Mouse (Mus musculus) forebrain, embryonic 15.5 days (tissue): ENCODE measurements around the gene Msi2. TPM values are rescaled to one million over a fixed set of nuclear protein-coding genes. Genes with fewer than 3 reads are reported as not detected.

Source experiments
- ATAC-seq: fragments of 200-750 bp; cut with Nextera tagmentation; replicated peaks from 2 replicates; pipeline ENCODE4 v1.8.0; 2017; ENCODE audit warnings: mild to moderate bottlenecking, moderate TSS enrichment, moderate library complexity
- H3K27ac ChIP-seq: fragments of 300-500 bp; sonication (generic); replicated peaks from 2 replicates; pipeline ENCODE4 v1.5.1; 2015; ENCODE audit warnings: mild to moderate bottlenecking, inconsistent platforms
- H3K27me3 ChIP-seq: fragments of 300-500 bp; sonication (generic); 2 replicates; pipeline ENCODE4 v1.6.1; 2015; ENCODE audit warnings: inconsistent platforms
- H3K36me3 ChIP-seq: fragments of 300-500 bp; sonication (generic); 2 replicates; pipeline ENCODE4 v1.6.1; 2015; ENCODE audit warnings: mild to moderate bottlenecking, inconsistent platforms
- H3K4me1 ChIP-seq: fragments of 300-500 bp; sonication (generic); 2 replicates; pipeline ENCODE4 v1.6.1; 2015; ENCODE audit warnings: inconsistent platforms
- H3K4me2 ChIP-seq: fragments of 300-500 bp; sonication (generic); replicated peaks from 2 replicates; pipeline ENCODE4 v1.6.1; 2015; ENCODE audit warnings: mild to moderate bottlenecking, inconsistent platforms
- H3K4me3 ChIP-seq: fragments of 300-500 bp; sonication (generic); 2 replicates; pipeline ENCODE4 v1.5.1; 2015; ENCODE audit warnings: mild to moderate bottlenecking, inconsistent platforms
- H3K9ac ChIP-seq: fragments of 300-500 bp; sonication (generic); replicated peaks from 2 replicates; pipeline ENCODE4 v1.6.1; 2015; ENCODE audit warnings: mild to moderate bottlenecking, inconsistent platforms
- H3K9me3 ChIP-seq: fragments of 300-500 bp; sonication (generic); 2 replicates; pipeline ENCODE4 v1.6.1; 2016; ENCODE audit warnings: inconsistent platforms
- WGBS: fragments of 180-500 bp; shearing (Covaris S2); methylation state at CpG from one replicate; pipeline ENCODE4 v1.1.7; 2015; ENCODE audit warnings: mixed read lengths; 5-methylcytosine and 5-hydroxymethylcytosine counted together
- polyA plus RNA-seq: library from polyadenylated mRNA; unstranded; fragments of >200 nt; fragmentation: Nextera tagmentation; extraction: Ambion mirVana; gene quantifications from 2 replicates; pipeline ENCODE4 v1.2.1, GENCODE M21; 2015

The Msi2 gene
- polyA plus RNA-seq, 1 experiment from 2014 or later = 27.1 TPM

DNA sequence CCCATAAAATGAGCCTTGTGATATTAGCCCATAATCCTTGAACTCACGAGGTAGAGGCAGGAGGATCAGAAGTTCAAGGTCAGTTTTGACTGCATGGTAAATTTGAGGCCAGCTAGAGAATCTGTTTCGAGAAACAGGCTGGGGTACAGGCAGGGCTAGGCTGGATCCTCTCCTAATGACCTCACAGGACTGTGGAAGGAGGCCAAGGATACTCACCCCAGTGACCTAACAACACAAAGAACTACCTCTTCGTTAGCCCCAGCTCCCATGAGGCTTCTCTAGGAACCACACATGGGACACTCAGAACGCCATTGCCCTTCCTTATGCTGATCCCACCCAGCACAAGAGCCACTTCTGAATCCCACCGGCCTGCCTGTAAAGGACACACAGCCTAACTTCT lies 399.5 kb downstream of the Msi2 start:
- no peaks in the 10 kb centered on the region for H3K36me3 ChIP-seq
- 67% methylated on average over 5 of the region's 5 CpGs for WGBS
- no peak overlapping the region for H3K9ac ChIP-seq
- H3K27me3 ChIP-seq = no peaks in the 10 kb centered on the region
- H3K4me3 ChIP-seq = no peak overlapping the region
- H3K4me1 ChIP-seq = peaks cover 10% of the 10 kb centered on the region; the same call in 1 of the 2 replicates
- ATAC-seq = no peak
- H3K27ac ChIP-seq = no peak overlapping the region
- H3K9me3 ChIP-seq = no peaks in the 10 kb centered on the region
- H3K4me2 ChIP-seq = no peak overlapping the region

DNA sequence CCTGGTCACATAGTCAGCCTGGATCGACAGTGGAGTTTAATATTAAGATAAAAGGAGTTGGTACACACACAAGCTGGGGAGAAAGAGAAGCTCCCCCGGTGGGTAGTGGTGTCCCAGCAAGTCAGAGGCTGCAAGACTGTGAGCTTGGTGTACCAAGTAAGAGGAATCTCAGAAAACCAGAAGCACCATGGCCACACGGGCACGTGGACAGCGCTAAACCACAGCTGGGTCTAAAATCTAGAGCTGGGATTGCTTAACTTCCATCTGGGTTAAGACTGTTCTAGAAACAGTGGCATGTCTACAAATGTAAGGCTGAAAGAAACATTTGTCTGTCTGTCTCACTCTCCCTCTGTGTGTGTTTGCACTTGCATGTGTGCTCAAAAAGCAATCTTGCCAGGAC lies 402.9 kb downstream of the Msi2 start:
- Histone ChIP-seq H3K4me3 (no peak overlapping the region), H3K4me2 (no peak overlapping the region), H3K27me3 (no peaks in the 10 kb centered on the region), H3K36me3 (no peaks in the 10 kb centered on the region), H3K9me3 (no peaks in the 10 kb centered on the region), H3K27ac (no peak overlapping the region), H3K9ac (no peak overlapping the region), H3K4me1 (peaks cover 26% of the 10 kb centered on the region; the same call in 1 of the 2 replicates)
- WGBS = 90% methylated on average over 5 of the region's 5 CpGs
- no peak for ATAC-seq

DNA sequence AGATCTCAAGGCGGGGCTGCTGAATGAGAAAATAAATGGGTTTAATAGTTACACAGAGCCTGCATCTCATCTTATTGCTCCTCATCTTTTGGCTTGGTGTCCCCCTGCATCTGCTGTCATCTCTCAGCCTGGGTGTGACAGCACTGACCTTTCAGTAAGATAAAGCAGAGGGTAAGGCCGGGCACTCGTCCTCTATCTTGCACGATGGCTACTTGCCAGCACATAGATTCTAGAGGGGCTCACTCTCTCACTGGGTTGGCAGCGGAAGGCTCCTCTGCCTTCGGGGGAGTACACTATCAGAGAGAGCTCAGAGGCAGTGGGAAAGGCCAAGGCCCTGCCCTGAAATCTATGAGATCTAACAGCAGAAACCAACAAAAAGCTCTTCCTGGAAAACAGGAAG lies 403.8 kb downstream of the Msi2 start:
- no peak for ATAC-seq
- Histone ChIP-seq H3K4me3 (no peak overlapping the region), H3K27me3 (no peaks in the 10 kb centered on the region), H3K36me3 (no peaks in the 10 kb centered on the region), H3K4me2 (no peak overlapping the region), H3K27ac (no peak overlapping the region), H3K9me3 (no peaks in the 10 kb centered on the region), H3K4me1 (peaks cover 28% of the 10 kb centered on the region), H3K9ac (no peak overlapping the region)
- WGBS = 71% methylated on average over 6 of the region's 6 CpGs

DNA sequence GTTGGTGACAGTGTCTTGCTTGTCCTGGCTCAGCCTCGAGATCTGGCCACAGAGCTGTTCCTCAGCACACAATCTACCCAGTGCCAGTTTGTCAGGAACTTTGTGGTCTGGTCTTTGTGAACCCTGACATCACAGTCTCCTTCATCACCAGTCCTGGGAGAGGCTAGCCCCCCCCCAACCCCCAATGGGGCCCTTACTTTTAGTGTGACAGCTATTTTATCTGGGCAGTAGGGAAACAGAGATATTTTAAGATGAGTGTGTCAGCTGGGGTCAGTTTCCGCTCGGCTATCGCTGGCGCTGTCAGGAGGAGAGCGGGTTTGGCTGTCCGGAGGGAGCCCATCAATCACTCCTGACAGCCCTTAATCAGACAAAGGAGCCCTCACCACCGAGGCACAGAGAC lies 404.8 kb downstream of the Msi2 start:
- Histone ChIP-seq H3K4me1 (peaks cover 33% of the 10 kb centered on the region), H3K27ac (no peak overlapping the region), H3K4me2 (no peak overlapping the region), H3K36me3 (no peaks in the 10 kb centered on the region), H3K9ac (no peak overlapping the region), H3K4me3 (no peak overlapping the region), H3K9me3 (no peaks in the 10 kb centered on the region), H3K27me3 (no peaks in the 10 kb centered on the region)
- ATAC-seq = no peak
- whole genome bisulfite sequencing = 53% methylated on average over 8 of the region's 8 CpGs

DNA sequence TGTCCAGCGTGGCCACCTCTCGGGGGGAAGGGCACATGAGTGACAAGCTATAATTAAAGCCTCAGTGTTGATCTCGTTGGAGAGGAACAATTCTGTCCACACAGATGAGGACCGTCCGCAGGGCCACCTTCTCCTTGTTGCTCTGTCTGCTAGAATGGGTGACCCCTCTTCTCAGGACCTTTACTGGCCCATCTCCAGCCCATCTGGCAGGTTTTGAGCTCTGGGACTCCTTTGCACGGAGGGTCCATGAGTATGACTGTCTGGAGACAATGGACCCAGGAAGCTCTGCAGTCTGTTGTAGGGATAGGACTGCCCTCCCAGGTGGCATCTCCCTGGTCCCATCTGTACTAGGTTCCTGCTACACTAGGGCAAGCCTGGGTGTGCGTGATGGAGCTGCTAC lies 406.7 kb downstream of the Msi2 start:
- ATAC-seq = no peak
- Histone ChIP-seq H3K9me3 (no peaks in the 10 kb centered on the region), H3K36me3 (no peaks in the 10 kb centered on the region), H3K4me2 (no peak overlapping the region), H3K27ac (no peak overlapping the region), H3K4me1 (peaks cover 27% of the 10 kb centered on the region), H3K27me3 (no peaks in the 10 kb centered on the region), H3K4me3 (no peak overlapping the region), H3K9ac (no peak overlapping the region)
- WGBS = 56% methylated on average over 7 of the region's 7 CpGs

DNA sequence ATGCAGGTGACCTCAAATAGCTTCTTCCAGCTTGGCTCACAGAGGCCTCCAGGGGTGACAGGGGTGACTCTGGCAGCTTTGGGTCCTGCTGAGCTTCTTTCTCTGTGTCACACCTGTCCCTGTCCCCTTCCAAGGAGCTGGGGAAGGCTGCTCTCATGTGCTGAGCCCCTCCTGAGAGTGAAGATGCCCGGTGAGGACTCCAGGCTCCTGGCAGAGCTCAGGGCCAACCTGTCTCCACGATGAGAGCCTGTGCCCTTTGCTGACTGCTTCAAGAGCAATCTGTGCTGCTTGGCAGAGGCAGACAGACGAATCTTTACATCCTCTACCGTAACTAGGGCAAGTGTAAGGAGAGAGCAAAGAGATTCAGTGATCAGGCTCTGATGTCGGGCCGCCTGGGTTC lies 407.5 kb downstream of the Msi2 start:
- Histone ChIP-seq H3K4me3 (no peak overlapping the region), H3K9me3 (no peaks in the 10 kb centered on the region), H3K27ac (no peak overlapping the region), H3K36me3 (no peaks in the 10 kb centered on the region), H3K27me3 (no peaks in the 10 kb centered on the region), H3K4me2 (no peak overlapping the region), H3K9ac (no peak overlapping the region), H3K4me1 (peaks cover 27% of the 10 kb centered on the region)
- WGBS = 63% methylated on average over 6 of the region's 6 CpGs
- ATAC-seq = no peak

DNA sequence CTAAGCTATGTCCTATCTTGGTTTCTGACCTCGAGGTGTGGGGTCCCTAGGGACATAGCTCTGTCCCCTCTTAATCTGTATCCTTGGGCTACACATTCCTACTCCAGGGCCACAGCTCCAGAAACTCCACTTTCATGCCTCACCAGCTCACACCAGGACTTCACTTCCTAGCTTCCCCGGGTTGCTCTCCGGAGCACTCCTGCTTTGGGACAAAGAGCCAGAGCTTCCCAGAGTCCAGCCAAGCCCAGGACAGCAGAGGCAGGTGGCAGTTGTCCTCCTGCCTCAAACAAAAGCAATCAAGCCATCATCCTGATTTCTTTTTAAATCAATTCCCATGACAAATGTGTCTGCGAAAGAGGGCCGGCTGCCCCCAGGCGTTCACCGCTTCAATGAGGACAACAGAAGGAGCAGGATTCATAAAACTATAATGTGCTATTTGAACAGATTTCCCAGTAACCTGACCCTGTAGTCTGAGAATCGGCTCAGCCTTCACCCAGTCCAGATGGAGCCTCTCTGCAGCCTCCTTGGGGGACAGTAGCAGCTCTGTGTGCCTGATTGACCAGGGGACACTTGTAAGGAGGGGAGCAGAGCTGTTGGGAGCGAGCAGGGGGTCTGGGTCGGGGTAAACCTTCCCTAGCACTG lies 409.1 kb downstream of the Msi2 start:
- peak; percentile 76 for ATAC-seq
- WGBS = 38% methylated on average over 10 of the region's 10 CpGs
- Histone ChIP-seq H3K4me2 (no peak overlapping the region), H3K27ac (peak overlapping the region; percentile 34; the same call in 1 of the 2 replicates), H3K27me3 (no peaks in the 10 kb centered on the region), H3K9me3 (no peaks in the 10 kb centered on the region), H3K36me3 (no peaks in the 10 kb centered on the region), H3K4me3 (no peak overlapping the region), H3K9ac (no peak overlapping the region), H3K4me1 (peaks cover 24% of the 10 kb centered on the region)

DNA sequence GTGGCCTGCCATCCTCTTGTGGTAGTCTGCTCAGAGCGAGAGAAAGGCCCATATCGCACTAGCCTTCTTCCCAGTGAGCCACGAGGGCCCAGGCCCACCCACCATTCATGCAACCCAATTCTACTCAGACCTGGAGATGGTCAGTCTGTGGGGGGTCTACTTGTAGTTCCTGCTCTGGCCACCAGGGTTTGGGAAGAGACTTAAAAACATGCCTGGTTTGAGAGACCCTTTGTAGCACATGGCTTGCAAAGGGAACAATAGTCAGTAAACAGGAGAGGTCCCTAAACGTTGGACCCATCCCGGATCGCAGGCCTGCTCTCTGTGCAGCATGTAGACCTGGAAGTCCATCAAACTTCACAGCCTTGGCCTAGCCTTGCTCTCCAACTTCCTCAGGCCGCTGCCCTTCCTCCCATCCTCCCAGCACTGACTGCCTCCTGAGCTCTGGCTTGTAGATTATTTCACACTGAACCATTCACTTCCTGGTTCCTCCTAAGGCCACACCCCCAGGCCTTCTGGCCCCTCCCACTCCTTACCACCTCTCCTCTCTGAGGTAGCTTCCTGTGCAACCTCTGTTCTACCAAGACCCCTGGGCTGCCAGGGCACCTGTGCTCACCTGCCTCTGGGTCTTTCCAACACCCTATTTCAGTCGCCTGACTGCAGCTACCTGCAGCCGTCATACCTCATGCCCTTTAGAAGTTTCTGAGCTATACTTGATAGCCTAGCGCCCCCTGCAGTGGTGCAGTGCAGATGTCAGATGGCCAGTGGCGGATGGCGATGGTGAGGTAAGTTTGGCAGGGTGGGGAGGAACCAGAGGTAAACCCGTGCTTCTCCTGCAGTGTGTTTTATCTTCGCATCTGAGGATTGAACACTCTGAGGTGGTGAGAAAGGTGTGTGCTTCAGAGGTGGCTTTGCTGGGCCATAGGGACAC lies 410.4 kb downstream of the Msi2 start:
- Histone ChIP-seq H3K4me3 (no peak overlapping the region), H3K9me3 (no peaks in the 10 kb centered on the region), H3K4me2 (no peak overlapping the region), H3K4me1 (peaks cover 24% of the 10 kb centered on the region), H3K36me3 (no peaks in the 10 kb centered on the region), H3K9ac (no peak overlapping the region), H3K27ac (no peak overlapping the region), H3K27me3 (no peaks in the 10 kb centered on the region)
- no peak for ATAC-seq
- 82% methylated on average over 14 of the region's 14 CpGs for whole genome bisulfite sequencing

DNA sequence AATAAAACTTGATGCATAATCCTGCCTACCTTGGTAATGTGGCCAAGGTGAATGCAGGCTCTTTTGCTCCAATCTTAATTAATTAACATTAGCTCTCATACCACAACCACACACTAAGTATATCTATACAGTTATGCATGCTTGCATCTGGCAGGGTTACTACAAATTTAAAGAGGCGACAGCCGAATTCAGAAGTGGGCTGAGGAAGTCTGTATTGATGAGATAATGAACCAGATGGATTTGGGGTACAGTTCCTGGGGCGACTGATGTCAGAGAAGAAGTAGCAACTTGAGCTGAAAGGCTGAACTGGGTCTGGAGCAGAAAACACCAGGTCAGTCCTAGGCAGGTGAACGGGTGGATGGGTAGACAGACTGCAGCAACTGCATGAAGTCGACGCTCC lies 412.6 kb downstream of the Msi2 start:
- no peak for ATAC-seq
- no peak overlapping the region for H3K27ac ChIP-seq
- peaks cover 10% of the 10 kb centered on the region for H3K4me1 ChIP-seq
- H3K4me3 ChIP-seq = no peak overlapping the region
- H3K9me3 ChIP-seq = no peaks in the 10 kb centered on the region
- H3K4me2 ChIP-seq = no peak overlapping the region
- no peaks in the 10 kb centered on the region for H3K36me3 ChIP-seq
- 90% methylated on average over 6 of the region's 6 CpGs for WGBS
- H3K27me3 ChIP-seq = no peaks in the 10 kb centered on the region
- H3K9ac ChIP-seq = no peak overlapping the region

DNA sequence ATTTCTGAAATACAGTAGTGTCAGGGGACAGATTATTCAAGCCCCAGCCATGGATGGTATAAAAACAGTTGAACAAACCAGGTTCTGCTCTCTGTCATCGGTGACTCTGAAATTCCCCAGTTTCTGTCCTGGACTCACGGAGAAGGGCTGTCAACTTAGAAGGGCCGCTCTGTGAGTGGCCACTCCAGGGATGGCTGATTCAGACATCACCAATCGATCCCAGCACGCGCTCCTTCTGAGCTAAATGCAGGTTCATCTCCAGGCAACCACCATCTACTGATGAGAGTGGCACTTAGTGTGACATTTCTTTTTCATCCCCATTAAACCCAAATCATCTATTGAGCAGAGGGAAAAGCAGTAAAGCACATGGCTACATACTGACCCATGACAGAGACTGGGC lies 416.7 kb downstream of the Msi2 start:
- ATAC-seq = no peak
- no peak overlapping the region for H3K27ac ChIP-seq
- no peaks in the 10 kb centered on the region for H3K27me3 ChIP-seq
- H3K9ac ChIP-seq = no peak overlapping the region
- no peak overlapping the region for H3K4me3 ChIP-seq
- no peak overlapping the region for H3K4me2 ChIP-seq
- H3K36me3 ChIP-seq = no peaks in the 10 kb centered on the region
- no peaks in the 10 kb centered on the region for H3K9me3 ChIP-seq
- 62% methylated on average over 6 of the region's 6 CpGs for WGBS
- H3K4me1 ChIP-seq = no peaks in the 10 kb centered on the region

DNA sequence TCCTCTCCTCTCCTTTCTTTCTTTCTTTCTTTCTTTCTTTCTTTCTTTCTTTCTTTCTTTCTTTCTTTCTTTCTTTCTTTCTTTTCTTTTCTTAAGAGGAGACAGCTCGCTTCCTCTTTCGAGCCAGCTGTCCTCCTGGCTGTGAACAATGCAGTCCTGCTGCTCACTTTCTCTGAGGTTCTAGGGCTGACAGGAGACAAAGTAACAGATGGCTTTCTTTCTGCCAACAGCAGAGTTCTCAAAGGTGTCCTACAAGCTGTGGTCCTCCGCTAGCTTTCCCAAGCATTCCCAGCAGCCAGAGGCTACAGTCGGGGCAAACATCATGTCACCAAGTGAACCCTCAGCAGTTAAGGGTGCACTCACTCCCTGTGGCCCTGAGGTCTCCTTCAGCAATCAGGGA lies 419.0 kb downstream of the Msi2 start:
- Histone ChIP-seq H3K9ac (no peak overlapping the region), H3K4me3 (no peak overlapping the region), H3K4me1 (peaks cover 2% of the 10 kb centered on the region), H3K27me3 (no peaks in the 10 kb centered on the region), H3K9me3 (no peaks in the 10 kb centered on the region), H3K4me2 (no peak overlapping the region), H3K36me3 (no peaks in the 10 kb centered on the region), H3K27ac (no peak overlapping the region)
- WGBS = 39% methylated on average over 4 of the region's 4 CpGs
- ATAC-seq = no peak

DNA sequence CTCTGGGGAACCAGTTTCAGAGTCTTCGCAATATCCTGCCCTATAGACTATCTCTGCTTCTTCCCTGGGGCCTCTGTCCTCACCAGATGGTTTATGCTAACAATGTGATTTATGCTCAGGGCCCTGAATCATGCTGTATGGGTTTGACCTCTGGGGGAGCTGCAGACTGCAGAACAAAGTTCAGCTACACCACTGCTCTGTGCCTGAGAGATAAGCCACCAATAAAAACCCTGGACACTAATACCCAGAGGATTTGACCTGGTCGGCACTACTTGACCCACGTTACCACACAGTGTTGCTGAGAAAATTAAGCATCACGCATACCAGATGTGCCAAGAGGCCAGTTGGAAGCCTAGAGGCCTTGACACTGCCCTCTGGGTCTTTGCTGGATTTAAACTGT lies 420.8 kb downstream of the Msi2 start:
- Histone ChIP-seq H3K36me3 (no peaks in the 10 kb centered on the region), H3K27me3 (no peaks in the 10 kb centered on the region), H3K4me3 (no peak overlapping the region), H3K4me1 (peaks cover 8% of the 10 kb centered on the region), H3K9me3 (no peaks in the 10 kb centered on the region), H3K27ac (no peak overlapping the region), H3K9ac (no peak overlapping the region), H3K4me2 (no peak overlapping the region)
- 80% methylated on average over 4 of the region's 4 CpGs for WGBS
- no peak for ATAC-seq
